Comparison of ENCODE assay signal across 8 mouse cellular contexts in genomic region chr15:102202971-102203834, GRCm38 (mm10). TPM values are rescaled to one million over a fixed set of nuclear protein-coding genes. Genes with fewer than 3 reads are reported as not detected.
DNase-seq lines count a peak whose midpoint lies in the region; ATAC-seq and TF ChIP-seq lines count a peak whose summit lies in the region.

TSS of gene Zfp740 (plus strand) at chr15:102203249.

- peak; percentile 83 for DNase-seq in Patski (ENCODE audit: low read depth, low spot score)
- DNase-seq in cerebellum, postnatal 14 days: peak; percentile 96 to 97
- DNase-seq in frontal cortex, postnatal 25 days (ENCODE audit: low spot score in 2 of 2): peak; percentile 70 to 89
- peak; percentile 93 for DNase-seq in hindbrain, embryonic 14.5 days (ENCODE audit: low spot score)
- peak; percentile 94 to 95 for DNase-seq in layer of hippocampus, postnatal 36 days
- DNase-seq in lung, postnatal 36 days: peak; percentile 96
- DNase-seq in retina, postnatal 1 day: peak; percentile 99
- peak; percentile 87 to 96 for DNase-seq in urinary bladder, adult 18-20 months (ENCODE audit: low spot score in 2 of 2)

- H3K27ac ChIP-seq in hindbrain, embryonic 14.5 days: peak within 1 kb of the TSS; percentile 99

- peak within 1 kb of the TSS; percentile 70 for H3K4me2 ChIP-seq in hindbrain, embryonic 14.5 days (replicated peaks)

- peak within 1 kb of the TSS; percentile 92 for H3K9ac ChIP-seq in hindbrain, embryonic 14.5 days

- POLR2A ChIA-PET in Patski (lab: Charles Lee): interaction anchor here (0.8 to 2.1 kb wide), 4 partner anchors 10 to 48 kb away, joined by 3 to 14 read pairs (median 4); no protein-coding TSS in a partner anchor

- H3K36me3 ChIP-seq in hindbrain, embryonic 14.5 days (replicated peaks; ENCODE audit: control insufficient read depth, insufficient read depth): peaks cover 37% of the 10 kb centered on the region

- no peaks in the 10 kb centered on the region for H3K27me3 ChIP-seq in Patski
- H3K27me3 ChIP-seq in hindbrain, embryonic 14.5 days (ENCODE audit: control insufficient read depth, insufficient read depth, low read length): no peaks in the 10 kb centered on the region

- in situ Hi-C loops in Patski (cut with MboI; ENCODE audit: low pct_unique_long_range_greater_than_20kb): no loop called here

- H3K9me3 ChIP-seq in hindbrain, embryonic 14.5 days (ENCODE audit: control insufficient read depth, low read length): no peaks in the 10 kb centered on the region

- peak; percentile 52 for ATAC-seq in Patski
- peak; percentile 95 for ATAC-seq in hindbrain, embryonic 14.5 days (ENCODE audit: low FRiP score)

- WGBS in hindbrain, embryonic 14.5 days: under 1% methylated on average over 62 of the region's 68 CpGs

- CTCF ChIA-PET in Patski (lab: Charles Lee): interaction anchor here (2.6 to 11.5 kb wide), 2 partner anchors 22 to 26 kb away, joined by 9 to 59 read pairs; no protein-coding TSS in a partner anchor

- H3K4me3 ChIP-seq in hindbrain, embryonic 14.5 days (replicated peaks; ENCODE audit: low read length): peak within 1 kb of the TSS; percentile 79

- TF ChIP-seq CTCF in Patski (IDR thresholded peaks at IDR 0.05): no peak

- peaks cover 39% of the 10 kb centered on the region for H3K4me1 ChIP-seq in hindbrain, embryonic 14.5 days (replicated peaks; ENCODE audit: control insufficient read depth, insufficient read depth, low read length)

RNA-seq across cellular contexts. Expression of gene Zfp740, which starts in this region (rescaled TPM):
- polyA plus RNA-seq in Patski (2021): 96.4 TPM
- polyA plus RNA-seq in hindbrain, embryonic 14.5 days (2014; fragmentation: Nextera tagmentation; extraction: Ambion mirVana): 45.4 and 47.1 TPM in 2 replicates
- total RNA-seq in layer of hippocampus, postnatal 36 days (2021): 10 to 100 TPM; 68.8 to 69.4 TPM

Comparison
In these comparisons a context has a peak if more than half of its experiments do, and no peak if none do; other contexts are left out.
1. Peak in every context shown above with its lines: DNase-seq, ATAC-seq, H3K4me3 ChIP-seq and H3K27ac ChIP-seq.